Mouse (Mus musculus) B cell, adult (primary cell): ENCODE measurements around the gene Prl7d1. TPM values are rescaled to one million over a fixed set of nuclear protein-coding genes. Genes with fewer than 3 reads are reported as not detected.

ENCODE experiments used
- total RNA-seq: library from RNA; stranded (reverse); gene quantifications from 4 replicates; pipeline ENCODE4 v1.2.4, GENCODE M21; 2023; ENCODE audit not compliant: inconsistent age

Prl7d1 gene
- total RNA-seq, result not detected in 4 replicates

GRCm38 (mm10) chr13:27716636-27717035, at the start of gene Prl7d1:
Gene Prl7d1 (minus strand): TSS chr13:27716736.

GRCm38 (mm10) chr13:27667936-27668335, 48.6 kb downstream of the Prl7d1 start, which contains the start of gene Prl7a2:
Gene Prl7a2 (minus strand): TSS chr13:27668036.

Other genes with a start within 250 kb of the Prl7d1 start
- gene Prl8a8, start 203.5 kb downstream of the Prl7d1 start, total RNA-seq, result not detected in 4 replicates
- gene Prl8a9, start 152.1 kb downstream of the Prl7d1 start, total RNA-seq, result not detected in 4 replicates
- not detected in 4 replicates for gene Prl8a1, start 134.6 kb downstream of the Prl7d1 start, total RNA-seq
- not detected in 4 replicates for gene Prl7b1, start 106.2 kb downstream of the Prl7d1 start, total RNA-seq
- not detected in 4 replicates for gene Prl7a1, start 74.2 kb downstream of the Prl7d1 start, total RNA-seq
- not detected in 4 replicates for gene Prl7a2, start 48.7 kb downstream of the Prl7d1 start, total RNA-seq
- not detected in 4 replicates for gene Prl7c1, start 64.1 kb upstream of the Prl7d1 start, total RNA-seq
- not detected in 4 replicates for gene Prl2a1, start 84.9 kb upstream of the Prl7d1 start, total RNA-seq
- not detected in 4 replicates for gene Prl2c1, start 132.6 kb upstream of the Prl7d1 start, total RNA-seq